Mouse (Mus musculus) E14TG2a.4 (cell line): ENCODE measurements around the gene Kif1b.

ENCODE experiments used
- CTCF ChIP-seq: conservative IDR thresholded peaks from 2 replicates; pipeline ENCODE4 v1.5.1; 2014; ENCODE audit warnings: low read length
- NANOG ChIP-seq: IDR thresholded peaks from 2 replicates; pipeline ENCODE4 v1.6.1; 2014; ENCODE audit warnings: borderline replicate concordance, low read length, mixed read lengths
- POU5F1 ChIP-seq: IDR thresholded peaks from 2 replicates; pipeline ENCODE4 v1.6.1; 2014; ENCODE audit warnings: low read length, borderline replicate concordance

GRCm38 (mm10) chr4:149150721-149151120, 156.8 kb downstream of the Kif1b start:
- TF ChIP-seq CTCF (no peak), POU5F1 (no peak), NANOG (no peak)
